Mouse (Mus musculus) myocyte (in vitro differentiated cells): ENCODE results near the gene Dus1l. TPM values are rescaled to one million over a fixed set of nuclear protein-coding genes. Genes with fewer than 3 reads are reported as not detected.

ENCODE experiments used
- H3K27me3 ChIP-seq: one replicate; pipeline ENCODE4 v1.6.1; 2011; ENCODE audit not compliant: control insufficient read depth, insufficient read depth, insufficient read length
- H3K36me3 ChIP-seq: one replicate; pipeline ENCODE4 v1.6.1; 2011; ENCODE audit not compliant: control insufficient read depth, insufficient read depth
- H3K4me2 ChIP-seq: one replicate; pipeline ENCODE4 v1.6.1; 2011; ENCODE audit warnings: low read depth, control low read depth
- H3K4me3 ChIP-seq: one replicate; pipeline ENCODE4 v1.5.1; 2011; ENCODE audit warnings: mild to moderate bottlenecking, control low read depth, moderate library complexity
- H3K79me2 ChIP-seq: one replicate; pipeline ENCODE4 v1.6.1; 2011; ENCODE audit not compliant: control insufficient read depth, insufficient read depth
- H3ac ChIP-seq: one replicate; pipeline ENCODE4 v1.6.1; 2011; ENCODE audit not compliant: control insufficient read depth, insufficient read length
- CEBPB ChIP-seq: IDR thresholded peaks from 2 replicates; pipeline ENCODE4 v1.6.1; 2011; ENCODE audit warnings: mild to moderate bottlenecking, moderate library complexity; ENCODE audit not compliant: poor library complexity, insufficient read depth, severe bottlenecking
- E2F4 ChIP-seq: IDR thresholded peaks from one replicate; pipeline ENCODE4 v1.6.1; 2011; ENCODE audit warnings: mild to moderate bottlenecking, control low read depth, moderate library complexity; ENCODE audit not compliant: insufficient read depth
- MAX ChIP-seq: IDR thresholded peaks from one replicate; pipeline ENCODE4 v1.6.1; 2011; ENCODE audit warnings: low read depth, mild to moderate bottlenecking, control low read depth
- MYOD1 ChIP-seq, 3 experiments: IDR thresholded peaks; one replicate each; pipeline ENCODE4 v1.6.1; 2011; ENCODE audit warnings: control low read depth in 2 of 3, low read depth in 2 of 3, mild to moderate bottlenecking in 2 of 3, moderate library complexity in 1 of 3; ENCODE audit not compliant: insufficient read length in 2 of 3, control insufficient read depth in 1 of 3
- MYOG ChIP-seq, 3 experiments: IDR thresholded peaks; one replicate each; pipeline ENCODE4 v1.6.1; 2011; ENCODE audit warnings: control low read depth in 2 of 3, low read depth in 2 of 3, mild to moderate bottlenecking in 2 of 3; ENCODE audit not compliant: insufficient read length in 2 of 3, control insufficient read depth in 1 of 3, insufficient read depth in 1 of 3
- POLR2A ChIP-seq: IDR thresholded peaks from one replicate; pipeline ENCODE4 v1.6.1; 2011; ENCODE audit warnings: low read depth, mild to moderate bottlenecking, control low read depth, moderate library complexity; ENCODE audit not compliant: insufficient read length
- POLR2AphosphoS2 ChIP-seq: IDR thresholded peaks from one replicate; pipeline ENCODE4 v1.6.1; 2011; ENCODE audit warnings: low read depth, control low read depth; ENCODE audit not compliant: insufficient read length
- REST ChIP-seq: IDR thresholded peaks from one replicate; pipeline ENCODE4 v1.6.1; 2011; ENCODE audit warnings: mild to moderate bottlenecking, control low read depth, moderate library complexity; ENCODE audit not compliant: insufficient read depth, insufficient read length
- SRF ChIP-seq: IDR thresholded peaks from one replicate; pipeline ENCODE4 v1.6.1; 2011; ENCODE audit warnings: low read depth; ENCODE audit not compliant: control insufficient read depth, insufficient read length
- TCF12 ChIP-seq: IDR thresholded peaks from one replicate; pipeline ENCODE4 v1.6.1; 2011; ENCODE audit warnings: mild to moderate bottlenecking, control low read depth; ENCODE audit not compliant: poor library complexity, insufficient read depth, severe bottlenecking
- TCF3 ChIP-seq: IDR thresholded peaks from one replicate; pipeline ENCODE4 v1.6.1; 2011; ENCODE audit warnings: low read depth, control low read depth; ENCODE audit not compliant: insufficient read length
- USF1 ChIP-seq: IDR thresholded peaks from one replicate; pipeline ENCODE4 v1.6.1; 2011; ENCODE audit warnings: low read depth, mild to moderate bottlenecking, control low read depth, moderate library complexity
- polyA plus RNA-seq: library from polyadenylated mRNA; unstranded; fragments of >200 nt; fragmentation: generic; extraction: Trizol; gene quantifications from one replicate; pipeline ENCODE4 v1.2.1, GENCODE M21; 2012; ENCODE audit warnings: missing spikeins

Gene Dus1l
- polyA plus RNA-seq, 1 experiment = 58.3 TPM

GRCm38 (mm10) chr11:120831659-120832440 is 35.6 kb upstream of the Dus1l start:
- H3K36me3 ChIP-seq = no peaks in the 10 kb centered on the region
- no peak overlapping the region for H3ac ChIP-seq
- H3K27me3 ChIP-seq = no peaks in the 10 kb centered on the region
- no peak for TF ChIP-seq MAX
- TF ChIP-seq MYOG (IDR thresholded peaks at IDR 0.05; ENCODE audit: control insufficient read depth in 1 of 3, insufficient read depth in 1 of 3, insufficient read length in 2 of 3, low read depth in 2 of 3) = no peak
- no peak for TF ChIP-seq E2F4
- TF ChIP-seq USF1 = no peak
- TF ChIP-seq POLR2A = no peak
- TF ChIP-seq CEBPB = no peak
- no peak for TF ChIP-seq SRF
- no peak for TF ChIP-seq MYOD1 (IDR thresholded peaks at IDR 0.05; ENCODE audit: control insufficient read depth in 1 of 3, insufficient read length in 2 of 3, low read depth in 2 of 3)
- no peak for TF ChIP-seq TCF3
- TF ChIP-seq TCF12 = no peak
- TF ChIP-seq POLR2AphosphoS2 = no peak
- H3K4me3 ChIP-seq = no peak overlapping the region
- no peak overlapping the region for H3K4me2 ChIP-seq
- H3K79me2 ChIP-seq = no peaks in the 10 kb centered on the region

GRCm38 (mm10) chr11:120830686-120831085 is 34.5 kb upstream of the Dus1l start:
- TF ChIP-seq REST = no peak
- no peak for TF ChIP-seq E2F4
- no peaks in the 10 kb centered on the region for H3K27me3 ChIP-seq
- H3K79me2 ChIP-seq = no peaks in the 10 kb centered on the region
- H3ac ChIP-seq = no peak overlapping the region
- no peaks in the 10 kb centered on the region for H3K36me3 ChIP-seq
- H3K4me2 ChIP-seq = no peak overlapping the region
- H3K4me3 ChIP-seq = no peak overlapping the region

- Histone ChIP-seq H3K36me3 (no peaks in the 10 kb centered on the region), H3K4me3 (no peak overlapping the region), H3K27me3 (no peaks in the 10 kb centered on the region), H3K79me2 (no peaks in the 10 kb centered on the region), H3K4me2 (no peak overlapping the region), H3ac (no peak overlapping the region)
- no peak for TF ChIP-seq POLR2A
- no peak for TF ChIP-seq USF1
- no peak for TF ChIP-seq TCF12
- TF ChIP-seq MAX = no peak
- no peak for TF ChIP-seq POLR2AphosphoS2
- no peak for TF ChIP-seq MYOG (IDR thresholded peaks at IDR 0.05; ENCODE audit: control insufficient read depth in 1 of 3, insufficient read depth in 1 of 3, insufficient read length in 2 of 3, low read depth in 2 of 3)
- no peak for TF ChIP-seq TCF3
- TF ChIP-seq REST = no peak
- TF ChIP-seq E2F4 = no peak
- no peak for TF ChIP-seq MYOD1 (IDR thresholded peaks at IDR 0.05; ENCODE audit: control insufficient read depth in 1 of 3, insufficient read length in 2 of 3, low read depth in 2 of 3)
These were observed 33.7 kb upstream of the Dus1l start for GRCm38 (mm10) chr11:120829757-120830532.

- Histone ChIP-seq H3K36me3 (no peaks in the 10 kb centered on the region), H3K27me3 (no peaks in the 10 kb centered on the region), H3ac (no peak overlapping the region), H3K4me2 (no peak overlapping the region), H3K4me3 (no peak overlapping the region), H3K79me2 (peaks cover 2% of the 10 kb centered on the region)
- TF ChIP-seq USF1 (no peak), MAX (no peak), E2F4 (no peak), TCF3 (no peak), POLR2AphosphoS2 (no peak), CEBPB (no peak), POLR2A (no peak), MYOG (IDR thresholded peaks at IDR 0.05; ENCODE audit: control insufficient read depth in 1 of 3, insufficient read depth in 1 of 3, insufficient read length in 2 of 3, low read depth in 2 of 3) (no peak), REST (no peak), TCF12 (no peak), SRF (no peak), MYOD1 (IDR thresholded peaks at IDR 0.05; ENCODE audit: control insufficient read depth in 1 of 3, insufficient read length in 2 of 3, low read depth in 2 of 3) (no peak)
These were observed 32.2 kb upstream of the Dus1l start for GRCm38 (mm10) chr11:120828416-120828815.
